Mouse (Mus musculus): ENCODE measurements around the gene Smndc1.

Gene Smndc1

DNA sequence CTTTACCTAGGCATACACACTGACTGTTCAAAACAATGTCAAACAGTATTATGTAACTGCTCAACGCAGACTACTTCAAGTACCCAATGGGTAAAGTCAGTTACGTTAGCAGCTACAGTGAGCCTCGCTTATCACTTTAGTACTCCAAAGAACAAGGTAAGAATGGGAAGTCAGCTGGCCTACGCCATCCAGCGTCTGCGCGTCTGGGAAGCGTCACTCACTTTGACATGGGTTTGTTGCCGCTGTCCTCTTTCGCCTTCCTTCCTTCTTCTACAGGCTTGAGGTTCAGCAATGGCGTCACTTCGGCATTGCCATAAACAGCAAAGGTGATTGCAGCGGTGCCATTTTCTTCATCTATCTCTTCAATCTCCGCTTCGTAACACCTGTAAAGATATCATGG, 7.0 kb downstream of the Smndc1 start:
- no peak for DNase-seq (ENCODE audit: low read depth, low spot score)

GRCm38 (mm10) chr19:53378421-53378820, 12.0 kb downstream of the Smndc1 start:
- no peak for DNase-seq (ENCODE audit: low read depth, low spot score)

- no peak for DNase-seq (ENCODE audit: low read depth, low spot score)
These were observed 12.7 kb downstream of the Smndc1 start for GRCm38 (mm10) chr19:53377652-53378051.

- DNase-seq (ENCODE audit: low read depth, low spot score): no peak
These were observed 14.6 kb downstream of the Smndc1 start for GRCm38 (mm10) chr19:53375816-53376215.

DNA sequence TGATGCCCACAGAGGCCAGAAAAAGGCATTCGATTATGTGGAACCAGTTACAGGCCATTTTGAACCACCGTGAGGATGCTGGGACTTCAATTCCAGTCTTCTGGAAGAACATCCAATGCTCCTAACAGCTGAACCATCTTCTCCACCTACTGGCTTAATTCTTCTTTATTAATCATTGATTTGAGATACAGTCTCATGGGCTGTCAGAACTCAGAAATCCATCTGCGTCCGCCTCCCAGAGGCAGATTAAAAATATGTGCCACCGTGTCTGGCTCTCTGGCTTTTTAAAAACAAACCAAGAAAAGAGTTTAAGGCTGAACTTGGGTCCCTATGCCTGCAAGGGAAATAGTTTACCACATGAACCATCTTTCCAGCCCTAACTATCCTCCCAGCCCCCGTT, 15.1 kb downstream of the Smndc1 start:
- DNase-seq (ENCODE audit: low read depth, low spot score): no peak

DNA sequence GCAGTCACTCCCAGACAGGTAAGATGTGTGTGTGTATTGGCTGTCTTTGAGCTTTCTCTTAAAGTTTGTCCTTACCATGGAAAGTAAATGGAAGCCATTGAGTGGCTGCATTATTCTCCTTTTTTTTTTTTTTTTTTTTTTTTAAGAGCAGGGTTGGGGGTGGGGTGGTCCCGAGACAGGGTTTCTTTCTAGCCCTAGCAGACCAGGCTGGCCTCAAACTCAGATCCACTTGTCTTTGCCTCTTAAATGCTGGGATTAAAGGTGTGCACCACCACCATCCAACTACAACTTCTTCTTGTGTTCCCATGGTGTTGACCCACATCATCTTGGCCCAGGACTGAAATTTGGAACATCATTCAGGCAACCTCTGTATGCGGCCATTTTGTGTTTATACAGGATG, 16.8 kb downstream of the Smndc1 start:
- DNase-seq (ENCODE audit: low read depth, low spot score): no peak

DNA sequence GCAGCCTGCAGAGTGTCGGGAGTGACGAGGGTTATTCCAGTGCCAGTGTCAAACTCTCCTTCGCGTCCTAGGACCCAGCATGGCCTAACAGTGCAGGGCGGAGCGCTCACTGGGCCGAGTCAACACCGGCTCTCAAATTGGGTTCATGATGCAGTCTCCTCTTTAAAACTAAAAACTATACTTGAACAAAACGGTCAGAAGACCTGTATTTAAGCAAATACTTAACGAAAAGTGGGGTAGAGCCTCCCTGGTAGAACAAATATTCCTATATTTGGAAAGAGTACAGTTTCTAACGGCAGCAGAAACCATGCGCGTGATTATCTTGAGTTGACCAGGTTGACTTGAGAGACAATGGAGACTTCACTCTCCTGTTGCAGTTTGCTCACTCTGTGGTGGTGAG, 18.7 kb downstream of the Smndc1 start, which contains the start of gene Gm10197:
TSS of gene Gm10197 (minus strand) at position 101 of the 400 bp plus-strand sequence.
- no peak for DNase-seq (ENCODE audit: low read depth, low spot score)

DNA sequence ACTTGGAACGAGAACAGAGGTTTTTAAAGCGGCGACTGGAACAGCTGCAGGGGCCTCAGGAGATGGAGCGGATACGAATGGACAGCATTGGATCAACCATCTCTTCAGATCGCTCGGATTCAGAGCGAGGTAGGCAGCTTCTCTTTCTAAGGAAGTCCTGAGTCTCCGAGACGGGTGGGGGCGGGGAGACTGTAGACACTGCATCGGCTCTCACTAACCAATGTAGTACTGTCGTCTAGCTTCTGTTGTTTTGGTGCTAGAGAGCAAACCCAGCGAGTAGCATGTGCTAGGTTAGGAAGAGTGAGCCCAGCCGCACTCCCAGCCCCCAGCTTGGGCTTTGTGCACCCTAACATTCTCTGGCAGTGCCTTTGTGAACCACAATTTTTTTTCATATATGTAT, 20.1 kb downstream of the Smndc1 start:
- DNase-seq (ENCODE audit: low read depth, low spot score): no peak

GRCm38 (mm10) chr19:53369469-53370043, 20.8 kb downstream of the Smndc1 start:
- peak; percentile 73 for DNase-seq (ENCODE audit: low read depth, low spot score)

- DNase-seq (ENCODE audit: low read depth, low spot score): no peak
These were observed 23.5 kb downstream of the Smndc1 start for GRCm38 (mm10) chr19:53366881-53367280.

DNA sequence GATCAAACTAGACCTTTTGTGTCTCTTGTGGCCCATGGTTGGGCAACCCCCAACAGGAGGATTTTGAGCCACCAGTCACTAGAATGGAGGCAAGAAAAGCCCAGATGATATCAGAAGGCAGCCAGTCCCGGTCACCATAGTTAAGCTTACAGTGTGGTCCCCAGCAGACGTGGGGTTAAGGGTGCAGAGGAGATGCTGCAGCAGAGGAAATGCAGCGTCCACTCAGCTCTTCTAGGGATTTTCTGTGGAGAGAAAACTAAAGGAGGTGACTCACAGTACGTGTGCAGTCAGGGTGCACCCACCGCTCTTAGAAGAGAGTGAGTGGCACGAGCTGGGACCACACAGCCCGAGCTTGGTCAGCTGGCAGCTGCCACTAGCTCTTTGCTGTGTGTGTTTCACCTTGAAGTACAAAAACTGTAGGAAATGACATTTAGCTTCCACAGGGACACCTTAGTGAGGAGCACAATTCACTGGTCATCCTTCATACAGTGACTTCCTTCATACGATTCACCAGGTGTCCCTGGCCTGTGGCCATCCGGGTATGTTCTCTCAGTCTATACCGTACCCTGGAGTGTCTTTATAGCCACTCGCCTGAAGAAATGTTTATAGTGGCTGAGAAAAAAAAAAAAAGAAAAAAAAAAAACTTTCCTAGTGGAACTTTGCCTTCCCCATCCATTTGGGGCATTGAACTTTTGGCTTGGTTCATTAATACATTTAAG, 24.2 kb downstream of the Smndc1 start:
- DNase-seq (ENCODE audit: low read depth, low spot score): no peak

DNA sequence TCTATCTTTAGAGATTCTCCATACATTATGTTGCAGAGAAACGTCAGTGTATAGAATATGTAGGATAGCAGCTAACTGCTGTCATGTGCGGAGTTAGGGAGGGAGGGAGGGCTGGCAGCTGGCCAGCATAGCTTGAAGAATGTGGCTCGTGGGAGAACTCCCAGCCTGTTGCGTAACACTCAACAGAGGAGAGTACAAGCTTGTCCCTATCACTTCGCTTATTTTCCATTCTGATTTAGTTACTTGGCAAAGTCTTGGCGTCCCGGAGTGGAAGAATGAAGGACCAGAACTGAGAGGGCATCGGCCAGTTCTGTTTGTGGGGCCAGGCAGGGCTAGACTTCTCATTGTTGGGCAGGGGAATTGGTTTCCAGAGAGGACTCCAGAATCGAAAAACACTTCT, 25.4 kb downstream of the Smndc1 start:
- DNase-seq (ENCODE audit: low read depth, low spot score): no peak

- DNase-seq (ENCODE audit: low read depth, low spot score): no peak
These were observed 25.8 kb downstream of the Smndc1 start for GRCm38 (mm10) chr19:53364551-53364950.

DNA sequence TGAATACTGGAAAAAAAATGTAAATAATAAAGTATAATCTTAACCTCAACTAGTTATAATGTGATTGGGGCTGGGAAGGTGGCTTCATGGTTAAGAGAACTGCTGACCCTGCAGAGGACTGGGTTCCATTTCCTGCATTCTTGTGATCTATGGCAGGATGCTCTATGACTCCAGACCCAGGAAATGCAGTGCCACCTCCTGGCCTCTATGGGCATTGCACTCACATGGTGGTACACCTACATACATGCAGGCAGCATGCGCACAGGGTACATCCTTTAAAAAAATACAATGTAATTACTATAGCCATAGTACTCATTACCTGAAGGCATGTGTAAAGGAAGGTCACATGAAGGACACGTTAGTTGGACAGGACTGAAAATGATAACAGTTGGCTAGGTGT, 27.4 kb downstream of the Smndc1 start:
- peak; percentile 20 for DNase-seq (ENCODE audit: low read depth, low spot score)

DNA sequence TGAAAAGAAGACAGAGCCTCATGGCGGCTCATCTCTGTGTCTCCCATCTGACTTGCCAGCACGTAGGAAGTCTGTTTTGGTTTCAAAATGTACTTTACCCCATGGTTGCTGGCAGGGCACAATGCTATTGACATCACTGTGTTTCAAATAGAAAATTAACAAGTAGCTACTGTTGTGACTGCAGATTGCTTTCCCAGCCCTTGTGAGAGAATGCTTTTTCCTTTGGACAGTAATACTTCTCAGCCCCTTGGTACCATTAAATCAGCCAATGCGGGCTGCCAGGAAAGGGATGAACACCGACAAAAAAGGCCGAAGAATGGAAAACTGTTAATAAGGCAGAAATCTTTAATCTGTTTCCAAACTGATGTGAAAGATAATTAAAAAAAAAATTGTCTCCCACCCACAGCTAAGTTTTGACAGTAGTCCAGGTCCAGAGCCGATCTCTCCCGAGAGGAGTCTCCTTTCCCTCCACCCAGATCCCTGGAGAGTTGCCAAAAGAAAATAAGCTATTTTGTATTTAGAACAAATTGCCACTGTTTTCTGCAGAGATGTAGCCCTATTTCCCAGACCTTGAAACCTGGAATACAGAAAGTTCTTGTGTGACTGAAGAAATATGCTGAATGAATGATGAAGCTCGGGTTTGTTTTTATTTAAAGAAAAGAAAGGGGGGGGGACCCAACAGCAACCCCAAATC, 30.0 kb downstream of the Smndc1 start:
- DNase-seq (ENCODE audit: low read depth, low spot score): no peak

DNA sequence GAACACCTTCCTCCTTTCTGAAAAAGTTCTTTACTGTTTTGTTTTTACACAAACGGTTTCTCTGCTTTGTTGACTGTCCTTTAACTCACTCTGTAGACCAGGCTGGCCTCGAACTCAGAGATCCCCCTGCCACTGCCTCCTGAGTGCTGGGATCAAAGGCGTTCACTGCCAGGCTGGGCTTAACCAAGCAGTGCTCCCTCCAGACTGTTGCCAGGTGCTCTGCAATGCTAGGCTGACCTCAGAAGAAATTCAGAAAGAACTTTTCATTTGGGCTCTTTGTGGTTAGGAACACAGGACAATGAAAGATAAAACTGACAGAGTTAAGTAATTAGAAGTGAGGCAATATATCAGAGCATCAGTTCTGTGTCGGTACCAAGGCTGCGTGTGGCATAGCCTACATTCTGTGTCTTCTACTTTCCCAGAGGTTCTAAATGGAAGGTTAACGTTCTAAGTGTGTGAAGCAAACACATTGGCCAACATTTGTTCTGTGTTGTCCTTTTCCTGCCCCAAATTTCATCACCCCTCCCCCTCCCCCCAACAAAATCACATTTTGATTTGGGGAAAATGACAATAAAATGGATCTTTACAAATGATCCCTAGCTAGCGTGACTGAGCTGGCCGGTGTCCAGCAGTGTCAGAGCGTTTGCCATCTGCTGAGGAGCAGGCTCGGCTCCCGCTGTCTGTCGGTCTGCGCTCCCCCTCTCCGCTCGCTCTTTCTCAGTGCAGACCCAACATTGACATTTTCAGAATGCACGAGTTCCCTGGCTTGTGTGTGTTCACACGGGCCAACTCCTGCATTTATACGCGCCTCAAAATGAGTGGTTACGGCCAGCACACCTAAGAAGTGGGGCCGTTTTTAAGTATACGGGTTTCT, 31.0 kb downstream of the Smndc1 start:
- DNase-seq (ENCODE audit: low read depth, low spot score): no peak

DNA sequence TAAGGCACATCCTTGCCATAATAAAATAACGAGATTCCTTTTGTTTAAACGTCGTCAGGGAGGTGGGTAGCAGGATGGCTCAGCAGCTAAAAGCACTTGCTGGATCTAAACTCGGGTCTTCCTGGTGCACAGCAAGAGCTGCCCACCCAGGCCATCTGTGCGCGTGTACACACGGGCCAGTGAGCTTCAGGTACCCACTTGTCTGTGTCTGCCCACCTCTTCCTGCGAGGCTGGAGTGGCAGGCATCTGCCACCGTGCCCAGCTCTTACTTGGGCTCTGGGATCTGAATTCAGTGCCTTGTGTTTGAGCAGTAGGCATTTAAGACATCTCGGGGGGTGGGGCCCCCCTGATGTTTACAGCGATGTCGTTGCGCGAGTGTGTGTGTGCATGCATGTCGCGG, 35.3 kb downstream of the Smndc1 start:
- no peak for DNase-seq (ENCODE audit: low read depth, low spot score)

DNA sequence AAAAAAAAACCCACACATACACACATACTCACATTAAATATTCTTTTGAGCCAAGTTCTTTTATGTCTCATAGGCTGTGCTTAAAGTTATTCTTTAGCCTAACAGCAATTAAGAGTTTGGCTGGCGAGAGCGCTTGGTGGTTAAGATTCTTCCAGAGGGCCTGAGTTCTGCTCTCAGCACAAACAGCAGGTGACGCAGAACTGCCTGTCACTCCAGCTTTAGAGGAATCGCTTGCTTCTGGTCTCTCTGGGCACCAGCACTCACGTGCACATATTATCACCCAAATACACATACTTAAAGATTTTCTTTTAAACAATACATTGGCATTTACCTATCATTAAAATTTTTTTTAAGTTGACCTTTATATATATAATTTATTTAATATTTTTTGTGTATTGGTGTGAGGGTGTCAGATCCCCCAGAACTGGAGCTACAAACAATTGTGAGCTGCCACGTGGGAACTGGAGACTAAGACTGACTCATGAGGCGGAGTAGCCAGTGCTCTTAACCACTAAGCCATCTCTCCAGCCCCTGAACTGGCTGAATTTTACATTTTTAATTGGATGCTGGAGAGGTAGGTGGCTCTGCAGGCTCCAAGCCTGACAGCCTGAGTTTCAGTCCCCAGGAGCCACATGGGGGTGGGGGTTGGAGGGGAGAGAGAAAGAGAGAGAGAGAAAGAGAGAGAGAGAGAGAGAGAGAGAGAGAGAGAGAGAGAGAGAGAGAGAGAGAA, 35.9 kb downstream of the Smndc1 start:
- DNase-seq (ENCODE audit: low read depth, low spot score): no peak

- no peak for DNase-seq (ENCODE audit: low read depth, low spot score)
These were observed 36.5 kb downstream of the Smndc1 start for GRCm38 (mm10) chr19:53353864-53354263.

DNA sequence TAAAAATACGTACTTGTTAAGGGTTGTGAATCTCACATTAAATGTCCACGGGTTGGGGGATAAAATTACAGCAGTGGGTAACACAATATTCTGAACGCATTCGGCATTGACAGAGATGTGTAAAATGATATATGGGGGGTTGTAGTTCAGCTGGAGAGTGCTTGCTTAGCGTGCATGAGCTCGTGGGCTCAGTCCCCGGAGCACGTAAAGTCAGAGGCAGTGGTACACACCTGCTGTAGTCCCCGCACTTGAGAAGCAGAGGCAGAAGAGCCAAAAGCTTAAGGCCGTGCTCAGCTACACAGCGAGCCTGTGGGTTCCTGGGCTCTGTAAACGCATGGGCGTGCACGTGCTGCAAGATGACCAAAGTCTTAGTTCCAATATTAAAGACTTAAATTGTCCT, 44.6 kb downstream of the Smndc1 start:
- no peak for DNase-seq (ENCODE audit: low read depth, low spot score)

- DNase-seq (ENCODE audit: low read depth, low spot score): no peak
These were observed 46.3 kb downstream of the Smndc1 start for GRCm38 (mm10) chr19:53344062-53344461.

Measured in CD4-positive helper T cell, adult 2 months (primary cell).